Mouse (Mus musculus): ENCODE measurements at regions not wholly inside any gene's neighbourhood (a gene's known extent, or its start where the extent isn't known, plus 50 kb on each side); places are given as distances from the start of the nearest gene placed in this dataset.
A peak's percentile ranks its signal among the peaks of the same experiment; 100 is the strongest.
"Not testable (repeated sequence)": the region's sequence is repeated elsewhere in the genome, so short reads cannot be mapped to it uniquely, and the experiment has no call there.

GRCm38 (mm10) chr16:31550539-31550938 lies 112.7 kb upstream of the Dlg1 start:
- 94% methylated on average over 2 of the region's 2 CpGs for WGBS
- peaks cover 12% of the 10 kb centered on the region for H3K4me1 ChIP-seq (replicated peaks; ENCODE audit: control insufficient read depth, insufficient read depth, low read length)
- not testable (repeated sequence) for H3K4me2 ChIP-seq (ENCODE audit: low read depth, low read length); H3K4me3 ChIP-seq (ENCODE audit: low read length); H3K36me3 ChIP-seq (ENCODE audit: control insufficient read depth, insufficient read depth, low read length); H3K9ac ChIP-seq (ENCODE audit: low read length); ATAC-seq (ENCODE audit: low read depth); H3K27ac ChIP-seq (ENCODE audit: low read length); H3K9me3 ChIP-seq (ENCODE audit: control insufficient read depth, low read length); H3K27me3 ChIP-seq (ENCODE audit: control insufficient read depth, insufficient read depth, low read depth, low read length)

- 24% methylated on average over 11 of the region's 11 CpGs for WGBS
- 0 out of 2 replicates have a peak overlapping the region, but pooled peaks have one; percentile 15 for H3K27ac ChIP-seq (ENCODE audit: low read length)
- no peak overlapping the region for H3K4me3 ChIP-seq (ENCODE audit: low read length)
- no peaks in the 10 kb centered on the region for H3K27me3 ChIP-seq (ENCODE audit: control insufficient read depth, insufficient read depth, low read depth, low read length)
- no peak overlapping the region for H3K4me2 ChIP-seq (ENCODE audit: low read depth, low read length)
- peaks cover 12% of the 10 kb centered on the region for H3K4me1 ChIP-seq (replicated peaks; ENCODE audit: control insufficient read depth, insufficient read depth, low read length)
- peak; percentile 81 for ATAC-seq (ENCODE audit: low read depth)
- H3K9me3 ChIP-seq (ENCODE audit: control insufficient read depth, low read length) = peaks cover 4% of the 10 kb centered on the region; the same call in 1 of the 2 replicates
- H3K9ac ChIP-seq (ENCODE audit: low read length) = no peak overlapping the region
- H3K36me3 ChIP-seq (ENCODE audit: control insufficient read depth, insufficient read depth, low read length) = no peaks in the 10 kb centered on the region
These were observed 111.7 kb upstream of the Dlg1 start for GRCm38 (mm10) chr16:31551416-31552151.

- no peaks in the 10 kb centered on the region for H3K27me3 ChIP-seq (ENCODE audit: control insufficient read depth, insufficient read depth, low read depth, low read length)
- H3K27ac ChIP-seq (ENCODE audit: low read length) = no peak overlapping the region
- no peak overlapping the region for H3K4me3 ChIP-seq (ENCODE audit: low read length)
- no peak overlapping the region for H3K4me2 ChIP-seq (ENCODE audit: low read depth, low read length)
- H3K36me3 ChIP-seq (ENCODE audit: control insufficient read depth, insufficient read depth, low read length) = no peaks in the 10 kb centered on the region
- H3K9me3 ChIP-seq (ENCODE audit: control insufficient read depth, low read length) = peaks cover 4% of the 10 kb centered on the region; the same call in 1 of the 2 replicates
- ATAC-seq (ENCODE audit: low read depth) = no peak
- H3K9ac ChIP-seq (ENCODE audit: low read length) = no peak overlapping the region
- WGBS = 75% methylated on average over 8 of the region's 8 CpGs
- peaks cover 12% of the 10 kb centered on the region for H3K4me1 ChIP-seq (replicated peaks; ENCODE audit: control insufficient read depth, insufficient read depth, low read length)
These were observed 109.7 kb upstream of the Dlg1 start for GRCm38 (mm10) chr16:31553361-31554146.

- no peak overlapping the region for H3K9ac ChIP-seq (ENCODE audit: low read length)
- no peaks in the 10 kb centered on the region for H3K27me3 ChIP-seq (ENCODE audit: control insufficient read depth, insufficient read depth, low read depth, low read length)
- H3K9me3 ChIP-seq (ENCODE audit: control insufficient read depth, low read length) = peaks cover 4% of the 10 kb centered on the region; the same call in 1 of the 2 replicates
- H3K4me1 ChIP-seq (replicated peaks; ENCODE audit: control insufficient read depth, insufficient read depth, low read length) = no peaks in the 10 kb centered on the region
- no peak overlapping the region for H3K4me3 ChIP-seq (ENCODE audit: low read length)
- no peak overlapping the region for H3K27ac ChIP-seq (ENCODE audit: low read length)
- ATAC-seq (ENCODE audit: low read depth) = no peak
- no peaks in the 10 kb centered on the region for H3K36me3 ChIP-seq (ENCODE audit: control insufficient read depth, insufficient read depth, low read length)
- H3K4me2 ChIP-seq (ENCODE audit: low read depth, low read length) = no peak overlapping the region
These were observed 102.8 kb upstream of the Dlg1 start for GRCm38 (mm10) chr16:31560426-31560825.

GRCm38 (mm10) chr16:31564926-31565325 lies 98.3 kb upstream of the Dlg1 start:
- Histone ChIP-seq H3K9ac (ENCODE audit: low read length) (no peak overlapping the region), H3K4me3 (ENCODE audit: low read length) (no peak overlapping the region)
- WGBS = 71% methylated on average over 5 of the region's 5 CpGs

GRCm38 (mm10) chr16:31568316-31568715 lies 94.9 kb upstream of the Dlg1 start:
- Histone ChIP-seq H3K4me1 (replicated peaks; ENCODE audit: control insufficient read depth, insufficient read depth, low read length) (no peaks in the 10 kb centered on the region), H3K9me3 (ENCODE audit: control insufficient read depth, low read length) (no peaks in the 10 kb centered on the region), H3K36me3 (ENCODE audit: control insufficient read depth, insufficient read depth, low read length) (no peaks in the 10 kb centered on the region), H3K9ac (ENCODE audit: low read length) (no peak overlapping the region), H3K27me3 (ENCODE audit: control insufficient read depth, insufficient read depth, low read depth, low read length) (no peaks in the 10 kb centered on the region), H3K27ac (ENCODE audit: low read length) (no peak overlapping the region), H3K4me3 (ENCODE audit: low read length) (no peak overlapping the region), H3K4me2 (ENCODE audit: low read depth, low read length) (no peak overlapping the region)
- WGBS = 80% methylated on average over 6 of the region's 6 CpGs
- no peak for ATAC-seq (ENCODE audit: low read depth)

More at GRCm38 (mm10) chr16:31564926-31565325, 98.3 kb upstream of the Dlg1 start:
- H3K36me3 ChIP-seq (ENCODE audit: control insufficient read depth, insufficient read depth, low read length) = no peaks in the 10 kb centered on the region
- H3K4me2 ChIP-seq (ENCODE audit: low read depth, low read length) = no peak overlapping the region
- H3K9me3 ChIP-seq (ENCODE audit: control insufficient read depth, low read length) = no peaks in the 10 kb centered on the region
- ATAC-seq (ENCODE audit: low read depth) = no peak
- H3K27me3 ChIP-seq (ENCODE audit: control insufficient read depth, insufficient read depth, low read depth, low read length) = no peaks in the 10 kb centered on the region
- no peak overlapping the region for H3K27ac ChIP-seq (ENCODE audit: low read length)
- H3K4me1 ChIP-seq (replicated peaks; ENCODE audit: control insufficient read depth, insufficient read depth, low read length) = no peaks in the 10 kb centered on the region

GRCm38 (mm10) chr16:31569871-31570270 lies 93.4 kb upstream of the Dlg1 start:
- WGBS = 73% methylated on average over 6 of the region's 6 CpGs
- ATAC-seq (ENCODE audit: low read depth) = no peak

GRCm38 (mm10) chr16:31570311-31571139 lies 92.7 kb upstream of the Dlg1 start:
- Histone ChIP-seq H3K4me1 (replicated peaks; ENCODE audit: control insufficient read depth, insufficient read depth, low read length) (peaks cover 3% of the 10 kb centered on the region), H3K36me3 (ENCODE audit: control insufficient read depth, insufficient read depth, low read length) (no peaks in the 10 kb centered on the region), H3K9me3 (ENCODE audit: control insufficient read depth, low read length) (no peaks in the 10 kb centered on the region), H3K9ac (ENCODE audit: low read length) (no peak overlapping the region), H3K27ac (ENCODE audit: low read length) (no peak overlapping the region), H3K27me3 (ENCODE audit: control insufficient read depth, insufficient read depth, low read depth, low read length) (no peaks in the 10 kb centered on the region), H3K4me2 (ENCODE audit: low read depth, low read length) (no peak overlapping the region), H3K4me3 (ENCODE audit: low read length) (no peak overlapping the region)
- WGBS = 81% methylated on average over 20 of the region's 20 CpGs
- no peak for ATAC-seq (ENCODE audit: low read depth)

More at GRCm38 (mm10) chr16:31569871-31570270, 93.4 kb upstream of the Dlg1 start:
- no peak overlapping the region for H3K27ac ChIP-seq (ENCODE audit: low read length)
- no peaks in the 10 kb centered on the region for H3K27me3 ChIP-seq (ENCODE audit: control insufficient read depth, insufficient read depth, low read depth, low read length)
- no peak overlapping the region for H3K4me3 ChIP-seq (ENCODE audit: low read length)
- no peak overlapping the region for H3K9ac ChIP-seq (ENCODE audit: low read length)
- no peaks in the 10 kb centered on the region for H3K4me1 ChIP-seq (replicated peaks; ENCODE audit: control insufficient read depth, insufficient read depth, low read length)
- H3K36me3 ChIP-seq (ENCODE audit: control insufficient read depth, insufficient read depth, low read length) = no peaks in the 10 kb centered on the region
- no peaks in the 10 kb centered on the region for H3K9me3 ChIP-seq (ENCODE audit: control insufficient read depth, low read length)
- no peak overlapping the region for H3K4me2 ChIP-seq (ENCODE audit: low read depth, low read length)

- not testable (repeated sequence) for H3K9ac ChIP-seq (ENCODE audit: low read length); H3K36me3 ChIP-seq (ENCODE audit: control insufficient read depth, insufficient read depth, low read length); H3K4me3 ChIP-seq (ENCODE audit: low read length); H3K4me2 ChIP-seq (ENCODE audit: low read depth, low read length); H3K9me3 ChIP-seq (ENCODE audit: control insufficient read depth, low read length); ATAC-seq (ENCODE audit: low read depth); H3K27ac ChIP-seq (ENCODE audit: low read length); H3K27me3 ChIP-seq (ENCODE audit: control insufficient read depth, insufficient read depth, low read depth, low read length)
- H3K4me1 ChIP-seq (replicated peaks; ENCODE audit: control insufficient read depth, insufficient read depth, low read length) = peaks cover 14% of the 10 kb centered on the region
- 80% methylated on average over 4 of the region's 9 CpGs for WGBS
These were observed 89.4 kb upstream of the Dlg1 start for GRCm38 (mm10) chr16:31573833-31574232.

Measured in lung, embryonic 16.5 days (tissue).